In the genomic region with DNA sequence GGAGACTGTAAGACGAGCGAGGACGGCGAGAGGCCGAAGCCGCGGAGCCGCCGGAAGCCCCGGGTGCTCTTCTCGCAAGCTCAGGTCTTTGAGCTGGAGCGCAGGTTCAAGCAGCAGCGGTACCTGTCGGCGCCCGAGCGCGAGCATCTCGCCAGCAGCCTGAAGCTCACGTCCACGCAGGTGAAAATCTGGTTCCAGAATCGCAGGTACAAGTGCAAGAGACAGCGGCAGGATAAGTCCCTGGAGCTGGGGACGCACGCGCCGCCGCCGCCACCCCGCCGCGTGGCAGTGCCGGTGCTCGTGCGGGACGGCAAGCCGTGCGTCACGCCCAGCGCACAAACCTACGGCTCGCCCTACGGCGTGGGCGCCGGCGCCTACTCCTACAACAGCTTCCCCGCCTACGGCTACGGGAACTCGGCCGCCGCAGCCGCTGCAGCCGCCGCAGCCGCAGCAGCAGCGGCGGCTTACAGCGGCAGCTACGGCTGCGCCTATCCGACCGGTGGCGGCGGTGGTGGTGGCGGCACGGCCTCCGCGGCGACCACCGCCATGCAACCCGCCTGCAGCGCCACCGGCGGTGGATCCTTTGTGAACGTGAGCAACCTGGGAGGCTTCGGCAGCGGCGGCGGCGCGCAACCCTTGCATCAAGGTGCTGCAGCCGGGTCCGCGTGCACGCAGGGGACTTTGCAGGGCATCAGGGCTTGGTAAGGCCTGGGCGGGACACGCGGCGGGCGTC, we compare ENCODE assay signal across 7 mouse cellular contexts. TPM values are rescaled to one million over a fixed set of nuclear protein-coding genes. Genes with fewer than 3 reads are reported as not detected.
A peak's percentile ranks its signal among the peaks of the same experiment; 100 is the strongest.
DNase-seq lines count a peak whose midpoint lies in the region; ATAC-seq and TF ChIP-seq lines count a peak whose summit lies in the region.

No protein-coding gene starts in this region.

- peak overlapping the region; percentile 57 for H3K9ac ChIP-seq in forebrain, embryonic 16.5 days (replicated peaks; ENCODE audit: low read depth, low read length)
- no peak overlapping the region for H3K9ac ChIP-seq in stomach, embryonic 14.5 days (replicated peaks; ENCODE audit: low read depth, low read length)

- no peak for TF ChIP-seq CTCF in C2C12 (IDR thresholded peaks at IDR 0.05; ENCODE audit: control insufficient read depth, insufficient read depth, insufficient read length)
- TF ChIP-seq CTCF in layer of hippocampus, adult 2 months (conservative IDR thresholded peaks at IDR 0.05): no peak

- H3K27ac ChIP-seq in forebrain, embryonic 16.5 days (ENCODE audit: low read length): peak overlapping the region; percentile 21; the same call in 1 of the 2 replicates
- no peak overlapping the region for H3K27ac ChIP-seq in stomach, embryonic 14.5 days (ENCODE audit: low read length)
- no peak overlapping the region for H3K27ac ChIP-seq in layer of hippocampus, adult 2 months

- peak overlapping the region; percentile 66 for H3K4me2 ChIP-seq in forebrain, embryonic 16.5 days (ENCODE audit: low read length)
- peak overlapping the region; percentile 44 for H3K4me2 ChIP-seq in stomach, embryonic 14.5 days (replicated peaks; ENCODE audit: low read depth, low read length)

- ATAC-seq in CD4-positive, CD25-positive, alpha-beta regulatory T cell, adult 4 months: peak; percentile 38
- no peak for ATAC-seq in forebrain, embryonic 16.5 days
- no peak for ATAC-seq in stomach, embryonic 14.5 days (ENCODE audit: insufficient number of reproducible peaks, insufficient read depth, low FRiP score, low read depth)

- DNase-seq in liver: peak; percentile 9
- DNase-seq in right cerebral cortex, postnatal 25 days: no peak
- no peak for DNase-seq in layer of hippocampus, adult 2 months (ENCODE audit: low spot score in 2 of 2)

- H3K4me1 ChIP-seq in forebrain, embryonic 16.5 days (replicated peaks; ENCODE audit: control insufficient read depth, insufficient read depth, low read length): peaks cover 34% of the 10 kb centered on the region
- H3K4me1 ChIP-seq in stomach, embryonic 14.5 days (ENCODE audit: control insufficient read depth, insufficient read depth, low read length): peaks cover 10% of the 10 kb centered on the region

- H3K36me3 ChIP-seq in C2C12 (ENCODE audit: control insufficient read depth, insufficient read depth): no peaks in the 10 kb centered on the region
- no peaks in the 10 kb centered on the region for H3K36me3 ChIP-seq in forebrain, embryonic 16.5 days (ENCODE audit: control insufficient read depth, insufficient read depth)
- no peaks in the 10 kb centered on the region for H3K36me3 ChIP-seq in stomach, embryonic 14.5 days (ENCODE audit: control insufficient read depth, insufficient read depth, low read length)

- peak overlapping the region; percentile 16 for H3ac ChIP-seq in C2C12 (ENCODE audit: control insufficient read depth, insufficient read length, low read depth)

- no peak overlapping the region for H3K4me3 ChIP-seq in C2C12 (ENCODE audit: insufficient read depth, poor library complexity, severe bottlenecking)
- peak overlapping the region; percentile 47 for H3K4me3 ChIP-seq in forebrain, embryonic 16.5 days (replicated peaks; ENCODE audit: low read length)
- peak overlapping the region; percentile 34 for H3K4me3 ChIP-seq in stomach, embryonic 14.5 days (ENCODE audit: low read depth, low read length)
- no peak overlapping the region for H3K4me3 ChIP-seq in layer of hippocampus, adult 2 months

- H3K9me3 ChIP-seq in forebrain, embryonic 16.5 days (ENCODE audit: control insufficient read depth, low read length): no peaks in the 10 kb centered on the region
- no peaks in the 10 kb centered on the region for H3K9me3 ChIP-seq in stomach, embryonic 14.5 days (ENCODE audit: control insufficient read depth, low read depth, low read length)

- no peaks in the 10 kb centered on the region for H3K79me3 ChIP-seq in C2C12 (ENCODE audit: low read depth)

- peaks cover 65% of the 10 kb centered on the region for H3K27me3 ChIP-seq in C2C12 (ENCODE audit: control insufficient read depth, insufficient read depth, insufficient read length)
- H3K27me3 ChIP-seq in forebrain, embryonic 16.5 days (replicated peaks; ENCODE audit: control insufficient read depth, insufficient read depth, low read length): peaks cover 47% of the 10 kb centered on the region
- H3K27me3 ChIP-seq in stomach, embryonic 14.5 days (ENCODE audit: control insufficient read depth, insufficient read depth, low read length): peaks cover 70% of the 10 kb centered on the region

- under 1% methylated on average over 92 of the region's 92 CpGs for WGBS in forebrain, embryonic 16.5 days
- WGBS in stomach, embryonic 14.5 days: under 1% methylated on average over 82 of the region's 92 CpGs

- H3K79me2 ChIP-seq in C2C12 (ENCODE audit: control insufficient read depth, insufficient read depth): no peaks in the 10 kb centered on the region

TF ChIP-seq in C2C12, 6 proteins besides CTCF, POLR2A, EP300 and RAD21:
- TF ChIP-seq MYOG (IDR thresholded peaks at IDR 0.05; ENCODE audit: control insufficient read depth, extremely low read depth, insufficient read length): no peak
- no peak for TF ChIP-seq FOSL1 (IDR thresholded peaks at IDR 0.05; ENCODE audit: insufficient read depth, low read length, poor library complexity, severe bottlenecking)
- no peak for TF ChIP-seq MYOD1 (IDR thresholded peaks at IDR 0.05; ENCODE audit: control insufficient read depth, insufficient read length, low read depth)
- TF ChIP-seq USF1 (IDR thresholded peaks at IDR 0.05; ENCODE audit: low read depth): no peak
- no peak for TF ChIP-seq MAX (IDR thresholded peaks at IDR 0.05)
- TF ChIP-seq CEBPB (IDR thresholded peaks at IDR 0.05; ENCODE audit: low read depth): no peak
TF ChIP-seq in C2C12: peak in this region for 0.

RNA-seq across cellular contexts. Expression of a gene that starts 2.4 kb away (rescaled TPM):
- 0.02 TPM for polyA plus RNA-seq in C2C12 (2012; fragmentation: generic; extraction: Trizol)
- polyA plus RNA-seq in CD4-positive, CD25-positive, alpha-beta regulatory T cell, adult 4 months (2017; shearing (Covaris generic)): not detected
- 2.2 and 2.7 TPM in 2 replicates for polyA plus RNA-seq in forebrain, embryonic 16.5 days (2015; fragmentation: Nextera tagmentation; extraction: Ambion mirVana)
- polyA plus RNA-seq in stomach, embryonic 14.5 days (2014; fragmentation: Nextera tagmentation; extraction: Ambion mirVana): 5.5 and 6.9 TPM in 2 replicates
- not detected for total RNA-seq in layer of hippocampus, adult 2 months (2021)

Comparison
In these comparisons a context has a peak if more than half of its experiments do, and no peak if none do; other contexts are left out.
1. H3K4me3 ChIP-seq: peak in forebrain, embryonic 16.5 days (single experiment) and stomach, embryonic 14.5 days (single experiment); none in C2C12 (single experiment) and layer of hippocampus, adult 2 months (single experiment).